Mouse (Mus musculus) embryo, embryonic 9.5 days (tissue): ENCODE measurements around the gene Cfap44.

Source experiments
- DNase-seq: peaks from one replicate; pipeline ENCODE4 v3.0.0-alpha.2; 2017; ENCODE audit errors: extremely low spot score

Gene Cfap44

DNA sequence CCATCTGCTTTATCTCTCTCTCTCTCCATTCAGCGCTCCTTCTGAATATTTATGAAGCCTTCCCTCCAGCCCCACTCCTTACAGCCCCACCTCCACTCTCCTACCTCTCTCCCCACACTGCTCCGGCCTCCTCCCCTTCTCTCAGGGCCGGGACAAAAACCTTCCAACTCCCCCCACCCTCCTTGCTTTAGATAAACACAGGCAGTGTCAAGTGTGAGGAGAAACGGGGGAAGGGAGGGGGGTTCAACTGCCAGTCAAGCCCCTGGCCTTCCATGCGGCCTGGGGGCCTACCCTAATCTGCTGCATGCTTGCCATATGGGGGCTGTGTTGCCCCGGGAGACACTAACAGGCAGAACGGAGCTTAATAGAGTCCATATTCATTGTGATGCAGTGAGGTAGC is 136.2 kb downstream of the Cfap44 start:
- peak; percentile 89 for DNase-seq

DNA sequence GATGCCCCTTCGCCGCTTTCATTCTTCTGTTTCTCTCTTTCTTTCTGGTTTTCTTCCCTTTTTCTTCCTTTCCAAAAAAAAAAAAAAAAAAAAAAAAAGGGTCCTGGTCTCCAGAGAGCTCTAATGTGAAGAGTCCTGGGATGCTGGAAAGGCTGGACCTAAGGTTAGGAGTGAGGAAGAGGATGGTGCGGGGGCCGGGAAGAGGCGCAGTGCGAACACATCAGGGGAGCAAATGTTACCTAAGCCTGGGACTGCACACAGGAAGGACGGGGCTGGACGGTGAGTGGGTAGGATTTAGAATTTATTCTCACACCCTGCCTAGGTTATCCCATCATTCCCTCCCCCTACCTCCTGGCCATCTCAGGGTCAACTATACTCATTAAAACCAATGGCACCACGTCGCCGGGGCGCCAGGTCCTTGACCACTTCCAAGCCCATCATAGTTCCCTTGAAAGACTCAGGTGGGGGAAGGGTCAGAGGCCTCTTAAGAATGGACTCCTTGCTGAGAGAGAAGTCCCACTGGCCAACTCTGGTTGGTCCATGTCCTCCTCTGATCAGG is 136.7 kb downstream of the Cfap44 start:
- peak; percentile 46 for DNase-seq
